Mouse (Mus musculus) urinary bladder, adult 2 months (tissue): ENCODE data around the gene Cct6b. TPM values are rescaled to one million over a fixed set of nuclear protein-coding genes. Genes with fewer than 3 reads are reported as not detected.

ENCODE experiments used
- DNase-seq: peaks from one replicate; pipeline ENCODE4 v3.0.0; 2022; ENCODE audit warnings: low spot score
- polyA plus RNA-seq: library from polyadenylated mRNA; depleted of rRNA; stranded (reverse); fragments of >200 nt; gene quantifications from 2 replicates; pipeline ENCODE4 v1.2.3, GENCODE M21; 2012; rRNA removed

Gene Cct6b
- polyA plus RNA-seq, result 0.50 and 0.62 TPM in 2 replicates

DNA sequence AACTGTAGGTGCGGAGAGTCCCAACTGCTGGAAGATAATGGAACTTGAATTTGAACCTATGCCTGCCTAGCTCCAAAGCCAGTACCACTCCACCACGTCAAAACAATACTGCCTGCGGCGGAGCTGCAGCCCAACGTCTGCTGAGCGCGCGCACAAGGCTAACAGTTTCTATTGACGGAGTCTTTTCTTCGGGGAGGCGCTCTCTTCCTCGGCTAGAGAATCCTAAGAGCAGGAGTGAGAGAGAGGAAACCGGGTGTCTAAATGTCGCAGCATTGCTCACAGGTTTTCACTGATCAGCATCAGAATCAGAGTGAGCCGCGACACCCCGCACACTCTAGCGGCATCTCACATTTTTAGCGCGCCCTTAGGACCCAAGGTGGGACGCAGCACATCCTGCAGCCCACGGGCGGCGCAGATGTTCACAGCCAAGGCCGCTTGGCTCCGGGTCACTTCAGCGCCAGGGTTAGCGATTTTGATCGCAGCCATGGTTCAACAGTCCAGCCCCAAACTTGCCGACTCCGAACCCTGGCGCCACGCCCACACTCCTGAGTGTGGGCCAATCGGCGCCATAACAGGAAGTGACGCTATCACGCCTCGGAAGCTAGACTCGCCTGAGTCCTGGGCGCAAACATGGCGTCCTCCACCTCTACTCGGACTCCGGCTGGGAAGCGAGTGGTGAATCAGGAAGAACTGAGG, at the start of gene Cct6b, which contains the start of gene Zfp830:
TSS of gene Cct6b (minus strand) at position 580 of the 696 bp plus-strand sequence.
TSS of gene Zfp830 (plus strand) at position 604 of the 696 bp plus-strand sequence.
- DNase-seq, result peak; percentile 87

- no peak for DNase-seq
Measured at GRCm38 (mm10) chr11:82808485-82808884, 44.4 kb upstream of the Cct6b start.

DNA sequence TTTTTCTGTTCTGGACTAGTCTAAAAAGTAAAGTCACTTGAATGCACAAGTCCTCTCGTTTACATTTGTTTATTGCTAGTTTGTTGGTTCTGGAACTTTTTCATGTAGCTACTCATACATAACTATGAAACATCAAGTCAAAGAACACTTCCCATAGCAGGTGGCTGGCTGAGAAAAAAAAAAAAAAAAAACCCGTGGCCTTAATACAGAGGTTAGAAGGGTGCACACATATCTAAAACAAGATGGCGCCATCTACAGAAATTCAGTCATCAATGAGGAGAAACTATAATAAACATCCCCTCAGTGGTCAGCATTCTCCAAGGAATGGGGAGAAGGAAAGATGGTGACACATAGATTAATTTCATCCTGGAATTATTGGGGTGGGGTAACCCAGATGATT, 43.2 kb upstream of the Cct6b start:
- DNase-seq, result no peak

DNA sequence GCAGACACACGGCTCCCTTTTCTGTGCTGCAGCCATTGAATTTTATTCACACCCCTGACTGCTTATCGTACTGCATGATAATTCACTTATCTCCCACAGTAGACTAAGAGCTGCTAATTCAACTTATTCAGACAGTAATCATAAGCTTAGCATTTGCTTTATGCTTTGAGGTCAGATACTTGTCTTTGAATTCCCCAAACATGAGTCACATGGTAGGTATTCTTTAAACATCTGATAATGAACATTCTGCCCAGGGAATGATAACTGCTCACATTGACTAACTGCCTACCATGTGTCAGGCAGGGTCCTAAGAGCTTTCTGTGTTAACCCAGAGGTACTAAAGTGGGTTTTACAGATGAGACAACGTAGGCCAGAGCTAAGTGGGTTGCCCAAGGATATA, 42.5 kb upstream of the Cct6b start:
- no peak for DNase-seq

GRCm38 (mm10) chr11:82783453-82783852, 19.3 kb upstream of the Cct6b start:
- DNase-seq, result no peak

DNA sequence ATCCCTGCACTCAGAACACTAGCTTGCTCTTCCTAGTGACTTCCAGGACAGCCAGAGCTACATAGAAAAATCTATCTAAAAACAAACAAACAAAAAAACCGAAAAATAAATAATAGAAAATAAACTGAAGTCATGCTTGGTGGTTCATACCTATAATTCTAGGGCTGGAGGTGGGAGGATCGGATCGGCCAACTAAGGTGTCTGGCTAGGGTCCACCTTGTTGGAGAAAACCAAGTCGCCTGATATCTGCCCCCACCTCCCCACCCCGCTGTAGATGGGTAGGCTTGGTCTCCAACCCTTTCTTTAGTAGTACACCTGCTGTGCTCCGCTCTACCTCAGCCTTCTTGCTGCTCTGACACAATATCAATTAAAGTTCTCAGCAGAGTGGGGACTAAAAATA, 18.1 kb upstream of the Cct6b start:
- no peak for DNase-seq

DNA sequence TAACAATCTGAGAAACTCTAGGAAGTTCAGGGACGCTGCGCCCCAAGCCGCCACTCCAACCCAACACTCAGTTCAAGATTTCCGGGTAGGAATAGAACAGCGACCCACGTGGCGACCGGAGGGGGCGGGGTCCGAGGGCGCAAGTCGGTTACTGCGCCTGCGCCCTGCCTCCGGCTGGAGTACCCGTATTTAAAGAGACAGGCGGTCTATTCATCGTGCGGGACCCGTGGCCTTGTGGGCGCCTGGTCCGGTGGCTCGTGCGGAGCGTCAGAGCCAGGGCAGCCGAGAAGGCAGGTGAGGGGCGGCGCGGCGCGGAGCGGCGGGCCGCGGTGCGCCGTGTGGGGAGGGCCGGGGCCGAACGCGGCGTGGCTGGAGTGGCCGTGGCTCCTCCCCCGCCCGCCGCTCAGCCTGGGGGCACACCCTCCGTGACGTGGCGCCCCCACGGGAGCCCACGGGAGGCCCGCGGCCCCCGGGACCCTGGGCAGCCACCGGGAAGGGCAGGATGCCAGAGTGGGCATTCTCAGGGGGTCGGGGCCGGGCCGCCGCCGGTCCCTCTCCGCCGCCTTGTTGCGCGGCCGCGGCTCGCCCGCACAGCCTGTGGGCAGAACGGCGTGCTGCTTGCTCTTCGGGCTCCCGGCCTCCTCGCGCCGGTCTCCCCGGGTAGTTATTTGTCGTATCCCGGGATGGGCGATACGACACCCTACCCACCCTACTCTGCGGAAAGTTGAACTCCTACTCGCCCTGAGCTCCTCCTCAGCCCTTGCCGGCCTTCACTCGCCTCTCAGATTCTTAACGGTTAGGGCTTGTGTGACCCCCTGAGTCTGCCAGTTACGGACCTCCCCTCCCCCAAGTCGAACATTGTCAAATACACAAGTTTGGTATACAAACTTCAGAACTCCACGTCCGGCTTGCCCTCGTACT, 17.1 kb upstream of the Cct6b start, which contains the start of gene Lig3:
TSS of gene Lig3 (plus strand) at position 126 of the 921 bp plus-strand sequence.
- peak; percentile 87 for DNase-seq

DNA sequence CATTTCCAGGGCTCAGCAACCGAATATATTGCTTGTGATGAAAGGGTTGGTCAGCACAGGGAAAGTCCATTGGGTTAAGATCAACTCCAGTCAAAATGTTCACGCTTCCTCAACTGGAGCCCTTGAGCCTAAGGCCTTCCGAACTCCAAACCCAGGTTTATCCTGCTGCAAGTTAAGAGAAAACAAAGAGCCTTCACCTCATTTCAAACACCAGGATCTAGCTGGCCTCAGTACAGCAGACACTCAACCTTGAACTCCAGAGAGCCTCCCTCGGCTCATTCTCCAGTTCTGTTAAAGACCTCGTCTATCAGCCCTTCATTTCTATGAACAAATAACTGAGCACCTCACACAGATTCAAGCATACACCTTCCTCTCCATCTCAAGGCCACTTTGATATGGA, 16.0 kb upstream of the Cct6b start:
- DNase-seq, result no peak

GRCm38 (mm10) chr11:82764438-82764924, 360 bp upstream of the Cct6b start:
- DNase-seq, result no peak

DNA sequence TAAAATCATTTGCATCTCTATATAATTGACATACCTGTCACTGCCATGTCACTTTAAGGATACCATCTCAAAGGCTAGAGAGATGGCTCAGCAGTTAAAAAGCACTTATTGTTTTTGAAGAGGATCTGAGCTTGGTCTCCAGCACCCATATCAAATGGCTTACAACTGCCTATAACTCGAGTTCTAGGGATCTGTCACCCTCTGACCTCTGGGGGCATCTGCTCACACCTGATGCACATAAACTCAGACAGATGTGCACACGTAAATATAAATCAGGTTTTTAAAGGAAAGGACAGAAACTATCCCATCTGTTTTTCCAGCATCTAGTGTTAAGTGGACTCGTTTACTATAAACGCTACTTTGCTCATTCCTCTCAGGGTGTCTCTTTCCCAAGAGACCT, 860 bp downstream of the Cct6b start:
- no peak for DNase-seq

DNA sequence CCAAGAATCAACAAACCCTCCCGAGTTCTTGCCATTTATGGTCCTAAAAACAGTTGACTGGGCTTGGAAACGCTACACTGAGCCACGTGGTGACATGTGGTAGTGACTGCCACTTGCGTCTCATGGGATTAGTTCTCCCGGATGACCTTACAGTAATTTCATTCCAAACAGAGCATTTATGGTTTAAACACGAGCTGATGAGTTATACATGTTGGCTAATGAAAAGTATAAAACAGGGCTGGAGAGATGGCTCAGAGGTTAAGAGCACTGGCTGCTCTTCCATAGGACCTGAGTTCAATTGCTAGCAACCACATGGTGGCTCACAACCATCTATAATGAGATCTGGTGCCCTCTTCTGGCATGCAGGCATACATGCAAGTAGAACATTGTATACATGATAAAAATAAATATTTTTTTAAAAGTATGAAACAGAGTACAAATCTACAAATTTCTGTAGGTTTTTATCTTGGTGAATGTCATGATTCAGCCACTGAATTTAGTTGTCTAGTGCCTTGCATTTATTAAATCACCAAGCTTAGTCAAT, 1.8 kb downstream of the Cct6b start:
- DNase-seq, result no peak

GRCm38 (mm10) chr11:82755919-82756318, 8.2 kb downstream of the Cct6b start:
- no peak for DNase-seq

GRCm38 (mm10) chr11:82752349-82753115, 11.6 kb downstream of the Cct6b start:
- DNase-seq, result no peak

DNA sequence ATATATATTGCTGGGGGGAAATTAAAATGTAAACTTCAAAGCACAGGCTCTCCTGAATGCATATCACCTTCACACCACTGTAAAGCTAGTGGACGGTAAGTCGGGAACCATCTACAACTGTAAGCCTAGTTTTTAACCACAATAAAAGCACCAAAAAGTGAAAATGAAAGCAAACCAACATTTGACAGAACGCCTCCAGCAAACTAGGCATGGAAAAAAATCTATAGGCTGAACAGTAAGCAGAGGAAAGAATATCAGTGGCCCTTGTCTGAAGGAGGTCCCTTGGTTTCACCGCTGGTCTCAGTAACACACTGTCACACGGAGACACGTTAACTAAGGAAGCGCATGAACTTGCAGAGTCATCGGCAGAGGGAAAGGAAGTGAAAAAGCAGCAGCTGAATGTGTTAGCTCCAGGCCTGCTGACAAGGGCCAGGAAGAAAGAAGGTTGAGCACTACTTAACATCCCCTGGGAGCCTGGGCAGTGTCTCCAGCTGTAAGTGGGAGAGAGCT, 17.2 kb downstream of the Cct6b start:
- no peak for DNase-seq

DNA sequence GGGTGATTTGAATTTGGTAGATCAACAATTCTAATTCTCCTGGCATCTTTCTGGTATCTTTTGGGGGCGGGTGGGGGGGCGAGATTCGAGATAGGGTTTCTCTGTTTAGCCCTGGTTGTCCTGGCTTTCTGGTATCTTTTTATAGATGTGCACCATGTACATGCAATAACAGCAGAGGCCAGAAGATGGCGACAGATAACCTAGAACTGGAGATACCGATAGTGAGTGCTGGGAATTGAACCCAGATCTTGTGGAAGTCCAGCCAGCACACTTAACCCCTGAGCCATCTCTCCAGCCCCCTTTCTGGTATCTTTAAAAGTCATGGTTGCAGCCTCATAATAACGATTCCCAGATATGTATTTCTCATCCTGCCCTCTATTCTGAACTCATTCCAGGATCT, 18.0 kb downstream of the Cct6b start:
- DNase-seq, result no peak

DNA sequence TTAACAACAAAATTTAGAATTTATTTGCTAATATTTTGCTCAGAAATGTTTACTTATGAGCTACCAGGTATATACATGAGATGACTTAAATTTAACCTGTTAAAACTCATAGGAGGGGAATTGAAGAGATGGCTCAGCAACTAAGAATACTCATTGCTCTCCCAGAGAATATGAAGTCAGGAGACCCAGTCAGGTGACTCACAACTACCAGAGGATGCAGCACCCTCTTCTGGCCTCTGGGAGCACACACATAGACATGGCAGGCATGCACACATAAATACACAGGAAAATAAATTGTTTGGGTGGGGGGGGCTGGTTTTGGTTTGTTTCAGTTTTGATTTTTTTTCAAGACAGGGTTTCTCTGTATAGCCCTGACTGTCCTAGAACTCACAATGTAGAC, 25.1 kb downstream of the Cct6b start:
- DNase-seq, result no peak

DNA sequence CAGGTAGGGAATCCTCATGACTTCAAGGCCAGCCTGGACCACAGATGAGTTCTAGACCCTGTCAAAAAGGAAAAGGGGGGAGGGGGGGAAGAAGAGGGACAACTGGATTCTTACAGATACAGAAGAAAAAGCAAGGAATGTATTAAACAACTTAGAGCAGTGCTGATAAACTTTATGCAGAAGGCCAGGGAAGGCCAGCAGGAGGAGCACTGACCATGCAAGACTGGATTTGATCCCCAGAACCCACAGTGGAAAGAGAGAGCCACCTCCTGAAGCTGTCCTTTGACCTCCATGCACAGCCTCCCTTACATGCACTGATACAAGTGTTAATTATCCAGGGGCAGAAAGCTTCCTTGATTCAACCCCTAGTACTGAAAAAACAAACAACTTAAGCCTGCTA, 29.9 kb downstream of the Cct6b start:
- DNase-seq, result no peak

DNA sequence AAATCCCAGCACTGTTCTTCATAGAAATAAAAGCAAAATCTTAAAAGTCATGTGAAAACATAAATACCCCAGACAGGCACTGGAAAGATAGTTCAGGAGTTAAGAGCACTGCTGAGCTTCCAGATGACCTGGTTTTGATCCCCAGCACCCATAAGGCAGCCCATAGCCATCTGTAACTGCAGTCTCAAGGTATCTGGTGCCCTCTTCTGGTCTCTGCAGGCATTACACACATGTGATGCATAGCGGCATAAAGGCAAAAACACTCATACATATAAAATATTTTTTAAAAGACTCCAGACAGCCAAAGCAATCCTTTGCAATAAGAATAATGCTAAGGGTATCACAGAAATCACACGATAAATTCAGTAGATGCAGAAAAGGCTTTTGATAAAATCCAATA, 37.3 kb downstream of the Cct6b start:
- DNase-seq, result no peak

DNA sequence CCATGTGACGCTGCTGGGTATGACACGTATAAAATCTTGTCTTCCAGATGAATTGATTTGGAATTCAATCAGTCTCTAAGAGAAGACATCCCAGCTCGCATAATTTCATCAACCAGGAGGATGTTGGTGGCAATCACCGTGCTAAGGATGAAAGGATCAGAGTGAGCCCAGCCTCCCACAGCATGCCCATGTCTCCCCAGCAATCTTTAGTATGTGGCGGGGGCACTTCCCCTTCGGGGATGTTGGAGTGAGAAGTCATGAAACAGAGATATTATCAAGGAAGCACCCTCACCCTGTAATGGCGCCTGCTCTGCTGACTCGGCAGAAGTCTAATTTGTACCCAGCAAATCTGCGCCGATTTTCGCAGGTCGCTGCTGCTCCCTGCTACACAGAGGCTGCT, 44.8 kb downstream of the Cct6b start:
- DNase-seq, result no peak

DNA sequence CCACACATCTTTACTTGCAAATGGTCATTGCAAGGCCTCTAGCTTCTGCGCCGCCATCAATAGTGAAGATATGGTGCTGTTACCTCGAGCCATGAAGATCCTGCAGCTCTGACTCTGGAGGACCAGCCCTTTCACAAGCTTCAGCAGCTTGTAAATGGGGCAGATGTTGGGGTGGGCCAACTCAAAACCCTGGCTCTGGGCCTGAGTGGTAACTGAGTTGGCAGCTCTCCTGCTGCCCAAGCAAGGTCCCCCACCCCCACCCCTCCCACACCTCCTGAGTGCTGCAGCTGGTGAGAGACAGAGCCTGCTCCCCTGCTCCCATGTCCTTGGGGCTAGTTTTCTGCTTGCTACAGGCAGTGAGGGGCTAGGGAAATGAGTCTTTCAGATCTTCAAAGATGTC, 51.4 kb downstream of the Cct6b start:
- DNase-seq, result no peak

- no peak for DNase-seq
Measured at GRCm38 (mm10) chr11:82708934-82709333, 55.2 kb downstream of the Cct6b start.
